1 mouse cellular context compared by ENCODE assay signal in the genomic region with DNA sequence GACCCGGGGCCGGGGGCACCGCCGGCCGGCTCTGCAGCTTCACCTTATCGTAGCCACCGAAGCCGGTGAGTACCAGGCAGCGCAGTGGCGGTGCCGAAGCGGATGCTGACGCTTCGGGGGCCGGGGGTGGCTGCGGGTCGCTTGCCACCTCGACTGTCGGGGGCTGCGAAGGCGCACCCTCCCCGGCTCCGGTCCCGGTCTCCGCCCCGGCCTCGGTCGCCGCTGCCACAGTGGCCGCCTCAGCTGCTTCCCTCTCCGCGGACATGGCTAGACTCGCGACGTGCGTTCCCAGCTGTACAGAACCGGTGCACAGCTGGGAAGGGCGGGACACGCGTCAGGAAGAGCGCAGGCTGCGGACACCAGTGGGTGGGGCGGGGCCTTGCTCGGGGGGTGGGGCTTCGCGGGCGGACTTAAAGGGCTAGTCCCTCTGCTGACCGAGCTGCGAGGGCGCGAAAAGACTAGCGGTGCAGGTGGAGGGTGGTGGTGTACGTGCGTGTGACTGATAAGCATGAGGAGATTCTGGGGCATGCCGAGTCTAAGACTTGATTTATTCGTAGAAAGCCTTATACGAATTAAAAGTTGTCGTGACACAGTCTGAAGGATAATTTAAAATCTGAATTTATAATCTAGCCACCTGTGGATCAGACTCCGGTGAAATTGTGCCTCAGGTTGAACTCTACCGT.
TF ChIP-seq lines count a peak whose summit lies in the region.

Gene Vat1 (minus strand): TSS at position 362 of the 683 bp plus-strand sequence.

TF ChIP-seq in MEL, 35 proteins besides CTCF, POLR2A, EP300 and RAD21 (continued from another document):
- TF ChIP-seq BHLHE40 (IDR thresholded peaks at IDR 0.05; ENCODE audit: borderline replicate concordance, low read depth, low read length) (0 out of 2 replicates have a peak, but pooled peaks have one; percentile 41), MAFK (IDR thresholded peaks at IDR 0.05; ENCODE audit: borderline replicate concordance, low read depth, low read length) (no peak)
